In genomic region chr2:93758298-93758697, GRCm38 (mm10) we compare ENCODE assay signal across 19 mouse cellular contexts.
DNase-seq lines count a peak whose midpoint lies in the region; ATAC-seq lines count a peak whose summit lies in the region.
"Had no signal": no experiment of that assay in that cellular context is flagged by ENCODE, and none has a peak within 500 bp of the region (broad histone marks: within the 10 kb centered on the region; RNA-seq: fewer than 3 reads in every experiment).

No protein-coding gene starts in this region.

- H3K27me3 ChIP-seq in neural tube, embryonic 14.5 days (ENCODE audit: control insufficient read depth, insufficient read depth, low read length), result no peaks in the 10 kb centered on the region
- H3K27me3 ChIP-seq: CH12.LX; forebrain, embryonic 15.5 days had no signal

- peak; percentile 67 for DNase-seq in layer of hippocampus, adult 9-11 months
- DNase-seq in layer of hippocampus, adult 8-10 months (ENCODE audit: low spot score in 2 of 2), result no peak
- peak; percentile 48 for DNase-seq in NIH3T3 (ENCODE audit: low read depth)
- DNase-seq in frontal cortex, adult 2 months (ENCODE audit: extremely low spot score in 1 of 2, low spot score in 1 of 2), result peak; percentile 59 to 78
- no peak for DNase-seq in kidney, adult 9 months
- DNase-seq: adrenal gland, postnatal 25 days; cerebellum, postnatal 14 days; gastrocnemius, postnatal 25 days; liver; lung, adult 18-20 months; midbrain, embryonic 14.5 days; thymus, adult 18-20 months had no signal

- WGBS in neural tube, embryonic 14.5 days, result 53% methylated on average over 6 of the region's 6 CpGs

- ATAC-seq in neural tube, embryonic 14.5 days (ENCODE audit: low read depth), result peak; percentile 71; the same call in 1 of the 2 replicates
- no peak for ATAC-seq in CD4-positive, CD25-positive, alpha-beta regulatory T cell, adult 4 months
- ATAC-seq: activated CD4-positive, CD25-positive, alpha-beta regulatory T cell, adult 4 months; forebrain, embryonic 15.5 days had no signal

- no peaks in the 10 kb centered on the region for H3K9me3 ChIP-seq in neural tube, embryonic 14.5 days (ENCODE audit: control insufficient read depth, low read length)
- H3K9me3 ChIP-seq: forebrain, embryonic 15.5 days had no signal

- no peak overlapping the region for H3K4me2 ChIP-seq in neural tube, embryonic 14.5 days (ENCODE audit: low read depth, low read length)
- H3K4me2 ChIP-seq: forebrain, embryonic 15.5 days had no signal

- H3K36me3 ChIP-seq in neural tube, embryonic 14.5 days (ENCODE audit: control insufficient read depth, insufficient read depth, low read length), result peaks cover 5% of the 10 kb centered on the region; the same call in 1 of the 2 replicates

- no peak overlapping the region for H3K9ac ChIP-seq in neural tube, embryonic 14.5 days (replicated peaks; ENCODE audit: low read depth, low read length)
- H3K9ac ChIP-seq: forebrain, embryonic 15.5 days had no signal

- no peaks in the 10 kb centered on the region for H3K4me1 ChIP-seq in neural tube, embryonic 14.5 days (ENCODE audit: control insufficient read depth, insufficient read depth, low read length)
- H3K4me1 ChIP-seq: forebrain, embryonic 15.5 days had no signal

- H3K27ac ChIP-seq in neural tube, embryonic 14.5 days (ENCODE audit: low read depth, low read length), result no peak overlapping the region
- H3K27ac ChIP-seq: forebrain, embryonic 15.5 days; macrophage had no signal

- H3K4me3 ChIP-seq in neural tube, embryonic 14.5 days (ENCODE audit: low read depth, low read length), result no peak overlapping the region
- H3K4me3 ChIP-seq: erythroblast, embryonic 14.5 days; forebrain, embryonic 15.5 days had no signal

Comparison
In these comparisons a context has a peak if more than half of its experiments do, and no peak if none do; other contexts are left out.
1. DNase-seq: peak in layer of hippocampus, adult 9-11 months (single experiment), NIH3T3 (single experiment) and frontal cortex, adult 2 months (2 of 2); none in layer of hippocampus, adult 8-10 months (0 of 2) and kidney, adult 9 months (single experiment).